Mouse (Mus musculus) thymus, adult 2 months (tissue): ENCODE results near the gene Agbl1. TPM values are rescaled to one million over a fixed set of nuclear protein-coding genes. Genes with fewer than 3 reads are reported as not detected.

Experiments
- DNase-seq: peaks from one replicate; pipeline ENCODE4 v3.0.0; 2021
- H3K27ac ChIP-seq: fragments of 200-500 bp; 2 replicates; pipeline ENCODE4 v1.5.1; 2012; ENCODE audit warnings: low read length, control low read depth; ENCODE audit not compliant: control insufficient read depth, insufficient read depth
- H3K27me3 ChIP-seq: fragments of 200-500 bp; 2 replicates; pipeline ENCODE4 v1.6.1; 2012; ENCODE audit warnings: mild to moderate bottlenecking, low read length, moderate library complexity, mixed read lengths; ENCODE audit not compliant: control insufficient read depth, insufficient read depth
- H3K36me3 ChIP-seq: fragments of 200-500 bp; 2 replicates; pipeline ENCODE4 v1.6.1; 2012; ENCODE audit warnings: mild to moderate bottlenecking, low read length, moderate library complexity; ENCODE audit not compliant: control insufficient read depth, insufficient read depth
- H3K4me1 ChIP-seq: fragments of 200-500 bp; replicated peaks from 2 replicates; pipeline ENCODE4 v1.6.1; 2012; ENCODE audit warnings: low read length; ENCODE audit not compliant: control insufficient read depth, insufficient read depth
- H3K4me3 ChIP-seq: fragments of 200-500 bp; 2 replicates; pipeline ENCODE4 v1.5.1; 2012; ENCODE audit warnings: mild to moderate bottlenecking, low read length, control low read depth, moderate library complexity; ENCODE audit not compliant: control insufficient read depth, insufficient read depth
- CTCF ChIP-seq: fragments of 200-500 bp; IDR thresholded peaks from 2 replicates; pipeline ENCODE4 v1.5.1; 2012; ENCODE audit warnings: mild to moderate bottlenecking, control low read depth, low read length, moderate library complexity, borderline replicate concordance; ENCODE audit not compliant: control insufficient read depth, poor library complexity, insufficient read depth; ENCODE audit errors: extremely low read depth
- POLR2A ChIP-seq: fragments of 200-500 bp; IDR thresholded peaks from 2 replicates; pipeline ENCODE4 v1.6.1; 2012; ENCODE audit warnings: mild to moderate bottlenecking, low read length, control low read depth, moderate library complexity; ENCODE audit not compliant: control insufficient read depth, poor library complexity, insufficient read depth; ENCODE audit errors: extremely low read depth
- WGBS: fragments of 180-500 bp; shearing (Covaris S2); methylation state at CpG from one replicate; pipeline ENCODE4 v1.1.7; 2018; 5-methylcytosine and 5-hydroxymethylcytosine counted together
- polyA plus RNA-seq: library from polyadenylated mRNA; depleted of rRNA; stranded (reverse); fragments of >200 nt; gene quantifications from 2 replicates; pipeline ENCODE4 v1.2.3, GENCODE M21; 2012

Agbl1 gene
- polyA plus RNA-seq, 1 experiment: 0.08 TPM

DNA sequence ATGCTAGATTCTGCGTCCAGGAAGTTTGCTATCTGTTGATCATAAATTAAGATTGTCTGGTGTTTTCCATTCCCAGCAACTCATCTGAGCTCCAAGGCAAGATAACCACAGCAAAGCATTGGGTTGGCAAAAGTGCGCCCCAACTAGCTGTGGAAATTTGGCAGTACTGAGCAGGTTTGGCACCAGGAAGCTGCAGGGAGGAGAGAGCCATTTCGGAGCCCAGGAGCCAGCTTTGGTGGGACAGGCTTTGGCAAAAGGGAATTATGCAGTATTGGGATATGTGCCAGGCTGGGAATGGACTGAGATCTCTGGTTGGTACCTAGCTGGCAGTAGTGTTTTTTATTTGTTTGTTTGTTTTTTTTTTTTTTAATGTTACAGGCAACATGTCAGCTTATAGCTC is 612.5 kb downstream of the Agbl1 start:
- TF ChIP-seq POLR2A (no peak), CTCF (no peak)
- no peaks in the 10 kb centered on the region for H3K4me1 ChIP-seq
- DNase-seq: no peak
- no peak overlapping the region for H3K4me3 ChIP-seq
- no peak overlapping the region for H3K27ac ChIP-seq
- no peaks in the 10 kb centered on the region for H3K27me3 ChIP-seq
- no peaks in the 10 kb centered on the region for H3K36me3 ChIP-seq
- WGBS: 92% methylated on average over 3 of the region's 3 CpGs

DNA sequence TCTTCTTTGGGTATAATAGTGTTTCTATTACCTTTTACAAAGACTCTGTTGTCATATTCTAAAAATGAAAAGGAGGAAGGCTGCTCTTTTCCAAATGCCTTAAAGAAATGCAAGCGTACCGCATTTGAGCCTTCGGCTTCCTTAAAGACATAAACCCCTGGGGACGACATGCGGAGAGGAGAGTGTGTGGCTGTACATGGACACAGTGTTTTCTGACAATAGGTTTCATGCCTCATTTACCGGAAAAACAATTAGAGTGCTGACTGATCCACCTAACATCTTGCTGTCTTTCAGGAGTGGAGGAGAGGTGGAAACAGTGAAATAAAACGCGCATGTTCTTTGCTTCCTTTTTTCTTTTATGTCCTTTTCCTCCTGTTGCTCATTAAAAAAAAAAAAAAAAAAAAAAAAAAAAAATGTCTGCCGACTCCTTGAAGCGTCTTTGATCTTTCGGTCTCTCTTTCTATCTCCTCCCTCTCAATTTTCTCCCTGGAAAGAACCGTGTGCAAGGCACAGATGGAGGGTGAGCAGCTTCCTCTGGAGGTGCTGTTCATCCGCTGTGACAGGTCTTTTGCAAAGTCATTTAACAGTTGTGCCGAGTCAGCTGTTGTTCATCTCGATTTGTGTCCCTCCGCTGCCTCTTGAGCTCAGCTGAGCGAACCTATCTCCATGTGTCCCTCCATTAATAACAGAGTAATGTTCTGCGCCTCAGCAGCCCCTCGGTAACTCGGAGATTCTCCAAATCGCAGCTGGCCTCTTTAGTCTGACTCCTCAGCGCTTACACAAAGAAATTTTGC is 659.9 kb downstream of the Agbl1 start:
- no peaks in the 10 kb centered on the region for H3K36me3 ChIP-seq
- 83% methylated on average over 22 of the region's 22 CpGs for WGBS
- H3K27me3 ChIP-seq: no peaks in the 10 kb centered on the region
- H3K4me1 ChIP-seq: no peaks in the 10 kb centered on the region
- no peak overlapping the region for H3K27ac ChIP-seq
- no peak for DNase-seq
- TF ChIP-seq CTCF (no peak), POLR2A (no peak)
- H3K4me3 ChIP-seq: no peak overlapping the region

DNA sequence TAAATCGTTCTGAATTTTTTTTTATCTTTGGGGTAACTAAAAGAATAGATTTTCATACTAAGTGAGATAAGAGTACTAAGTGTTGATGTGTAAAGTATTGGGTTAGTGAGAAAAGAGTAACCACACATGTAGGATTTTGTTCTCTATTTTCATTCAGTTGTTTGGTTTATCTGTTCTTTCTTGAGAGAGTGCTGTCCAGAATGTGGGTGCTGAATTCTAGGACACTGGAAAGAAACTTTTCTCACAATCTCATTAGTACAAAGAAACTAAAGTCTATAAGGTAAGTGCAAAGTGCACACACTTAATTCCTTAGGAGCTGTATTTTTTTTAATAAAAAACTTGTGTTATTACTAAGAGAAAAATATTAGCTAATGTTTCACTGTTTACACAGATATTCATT is 674.4 kb downstream of the Agbl1 start:
- Histone ChIP-seq H3K27ac (no peak overlapping the region), H3K27me3 (no peaks in the 10 kb centered on the region), H3K4me1 (no peaks in the 10 kb centered on the region), H3K4me3 (no peak overlapping the region), H3K36me3 (no peaks in the 10 kb centered on the region)
- TF ChIP-seq CTCF (no peak), POLR2A (no peak)
- WGBS: 92% methylated on average over 1 of the region's 1 CpGs
- no peak for DNase-seq

DNA sequence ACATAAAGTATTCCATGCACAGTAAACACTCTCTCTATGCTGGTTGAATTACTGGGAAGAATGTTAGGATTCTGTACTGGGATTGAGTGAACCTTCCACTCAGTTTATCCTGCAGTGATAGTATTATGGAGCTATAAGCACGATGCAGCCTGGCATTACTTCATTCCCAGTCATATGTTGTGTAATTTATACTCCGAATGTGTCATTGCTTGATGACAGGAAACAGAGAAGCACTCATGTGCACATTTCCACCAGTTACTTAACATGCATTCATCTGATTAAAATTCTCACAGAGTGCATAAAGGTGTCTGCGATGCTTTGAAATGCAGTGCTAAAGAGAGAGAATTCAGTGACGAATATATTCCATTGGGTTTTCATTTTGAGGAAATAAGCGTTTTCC is 682.0 kb downstream of the Agbl1 start:
- H3K4me3 ChIP-seq: no peak overlapping the region
- no peak for TF ChIP-seq POLR2A
- no peak for TF ChIP-seq CTCF
- H3K27me3 ChIP-seq: no peaks in the 10 kb centered on the region
- no peak for DNase-seq
- H3K4me1 ChIP-seq: no peaks in the 10 kb centered on the region
- H3K36me3 ChIP-seq: no peaks in the 10 kb centered on the region
- WGBS: 87% methylated on average over 5 of the region's 5 CpGs
- no peak overlapping the region for H3K27ac ChIP-seq

DNA sequence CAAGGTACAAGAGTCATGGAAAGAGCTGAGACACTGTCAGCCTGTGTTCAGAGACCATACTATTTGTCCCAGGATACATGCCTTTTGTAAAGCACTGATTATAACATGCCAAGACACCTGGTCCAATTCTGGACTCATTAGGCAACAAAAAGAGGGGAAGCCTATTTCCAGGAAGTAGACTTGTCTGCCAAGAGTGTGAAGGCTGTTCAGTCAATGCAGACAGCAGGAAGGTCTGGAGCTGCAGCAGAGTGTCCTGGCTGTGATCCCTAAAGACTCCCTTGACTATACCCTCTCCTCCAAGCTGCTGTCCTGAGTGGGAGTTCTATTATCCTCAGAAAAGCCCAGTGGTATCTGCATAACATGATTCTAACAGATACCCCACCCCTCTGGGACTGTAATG is 689.2 kb downstream of the Agbl1 start:
- no peak for DNase-seq
- no peak overlapping the region for H3K4me3 ChIP-seq
- no peaks in the 10 kb centered on the region for H3K27me3 ChIP-seq
- no peak for TF ChIP-seq POLR2A
- TF ChIP-seq CTCF: no peak
- no peaks in the 10 kb centered on the region for H3K36me3 ChIP-seq
- no peak overlapping the region for H3K27ac ChIP-seq
- no peaks in the 10 kb centered on the region for H3K4me1 ChIP-seq

DNA sequence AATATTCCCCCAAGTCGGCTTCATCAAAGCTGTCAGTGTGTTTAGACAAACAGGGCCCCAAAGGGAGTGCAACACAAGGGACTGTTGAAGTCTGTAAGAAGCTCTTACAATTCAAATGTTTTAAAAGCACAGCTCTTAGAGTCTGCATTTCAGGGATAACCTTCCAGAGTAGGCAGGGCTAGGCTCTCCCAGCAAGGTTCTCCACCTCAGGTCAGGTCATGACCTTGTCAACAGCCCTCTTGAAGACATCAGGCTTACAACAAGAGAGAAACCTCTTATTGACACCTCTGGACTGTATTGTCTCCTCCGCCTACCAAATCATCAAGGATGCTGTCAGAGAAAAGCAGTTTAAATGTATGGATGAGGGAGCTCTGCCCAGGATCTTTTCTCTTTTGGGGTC is 692.0 kb downstream of the Agbl1 start:
- Histone ChIP-seq H3K36me3 (no peaks in the 10 kb centered on the region), H3K4me1 (no peaks in the 10 kb centered on the region), H3K27me3 (no peaks in the 10 kb centered on the region), H3K27ac (no peak overlapping the region), H3K4me3 (no peak overlapping the region)
- 88% methylated on average over 2 of the region's 2 CpGs for WGBS
- no peak for DNase-seq
- no peak for TF ChIP-seq CTCF
- no peak for TF ChIP-seq POLR2A

DNA sequence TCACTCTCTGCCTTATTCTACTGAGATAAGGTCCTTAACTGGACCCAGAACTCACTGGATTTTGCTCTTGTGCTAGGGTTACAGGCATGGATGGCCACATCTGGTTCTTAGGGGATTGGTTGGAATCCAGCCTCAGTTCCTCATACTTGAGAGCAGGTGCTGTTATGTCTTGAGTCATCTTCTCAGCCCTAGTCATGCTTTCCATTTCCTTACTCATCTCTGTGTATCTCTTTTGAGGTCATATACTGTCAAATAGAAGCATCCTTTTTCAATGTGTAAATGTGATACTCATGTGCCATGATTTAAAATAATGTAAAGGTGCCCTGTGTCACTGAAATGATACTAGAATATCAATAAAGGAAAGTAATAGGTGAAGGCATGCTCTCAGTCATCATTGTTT is 705.5 kb downstream of the Agbl1 start:
- DNase-seq: no peak
- Histone ChIP-seq H3K27ac (no peak overlapping the region), H3K4me1 (no peaks in the 10 kb centered on the region), H3K36me3 (no peaks in the 10 kb centered on the region), H3K27me3 (no peaks in the 10 kb centered on the region), H3K4me3 (no peak overlapping the region)
- no peak for TF ChIP-seq CTCF
- TF ChIP-seq POLR2A: no peak
